Mouse (Mus musculus) heart, adult 2 months (tissue): ENCODE data around the gene Oprm1.

ENCODE experiments used
- CTCF ChIP-seq: fragments of 200-600 bp; IDR thresholded peaks from 2 replicates; pipeline ENCODE4 v1.8.1; 2022; ENCODE audit warnings: antibody characterized with exemption, mild to moderate bottlenecking, moderate library complexity
- POLR2A ChIP-seq: fragments of 200-500 bp; IDR thresholded peaks from 2 replicates; pipeline ENCODE4 v1.6.1; 2011; ENCODE audit warnings: mild to moderate bottlenecking, low read depth, low read length, control low read depth; ENCODE audit not compliant: insufficient read depth

- TF ChIP-seq CTCF = no peak
- no peak for TF ChIP-seq POLR2A
Measured at GRCm38 (mm10) chr10:6842225-6842624, 83.9 kb downstream of the Oprm1 start.
